Mouse (Mus musculus) cerebellum, postnatal 36 days (tissue): ENCODE data around the gene Olfr711.
"Not testable (repeated sequence)": the region's sequence is repeated elsewhere in the genome, so short reads cannot be mapped to it uniquely, and the experiment has no call there.

ENCODE experiments used
- DNase-seq, 2 experiments: peaks; one replicate each; pipeline ENCODE4 v3.0.0; 2021 to 2022; ENCODE audit warnings: mixed read lengths in 2 of 2

Olfr711 gene

GRCm38 (mm10) chr7:106975353-106975752 lies at the start of gene Olfr711:
Gene Olfr711, minus strand, starts transcription at chr7:106975453.
- DNase-seq = no peak

- no peak for DNase-seq
Observed at GRCm38 (mm10) chr7:107005972-107006371, 30.7 kb upstream of the Olfr711 start, which contains the start of gene Olfr2. Gene Olfr2, minus strand, starts transcription at chr7:107006072.

- no peak for DNase-seq
Observed at GRCm38 (mm10) chr7:107004169-107004568, 28.9 kb upstream of the Olfr711 start.

- no peak for DNase-seq
Observed at GRCm38 (mm10) chr7:107000798-107001197, 25.5 kb upstream of the Olfr711 start.

- no peak for DNase-seq
Observed at GRCm38 (mm10) chr7:106985236-106985635, 10.0 kb upstream of the Olfr711 start.

- not testable (repeated sequence) for DNase-seq
Observed at GRCm38 (mm10) chr7:106967503-106967902, 7.8 kb downstream of the Olfr711 start.

- no peak for DNase-seq
Observed at GRCm38 (mm10) chr7:106963837-106964236, 11.4 kb downstream of the Olfr711 start, which contains the start of gene Olfr6. Gene Olfr6, minus strand, starts transcription at chr7:106963937.

GRCm38 (mm10) chr7:106948212-106948611 lies 27.0 kb downstream of the Olfr711 start, which contains the start of gene Olfr710:
Gene Olfr710, minus strand, starts transcription at chr7:106948312.
- no peak for DNase-seq

- no peak for DNase-seq
Observed at GRCm38 (mm10) chr7:106932119-106932518, 43.1 kb downstream of the Olfr711 start, which contains the start of gene Olfr709-ps1. Gene Olfr709-ps1, minus strand, starts transcription at chr7:106932219.

- DNase-seq = not testable (repeated sequence)
Observed at GRCm38 (mm10) chr7:106920961-106921360, 54.3 kb downstream of the Olfr711 start.
